Mouse (Mus musculus) intestine, embryonic 14.5 days (tissue): ENCODE data around the gene Zfp652. TPM values are rescaled to one million over a fixed set of nuclear protein-coding genes. Genes with fewer than 3 reads are reported as not detected.

Source experiments
- ATAC-seq: fragments of 200-750 bp; cut with Nextera tagmentation; replicated peaks from 2 replicates; pipeline ENCODE4 v1.8.0; 2017; ENCODE audit warnings: low read depth, moderate number of reproducible peaks, moderate TSS enrichment, moderate library complexity; ENCODE audit not compliant: low FRiP score, low TSS enrichment
- DNase-seq: peaks from one replicate; pipeline ENCODE4 v3.0.0-alpha.2; 2018; ENCODE audit warnings: low spot score
- H3K27ac ChIP-seq: fragments of 300-500 bp; sonication (generic); 2 replicates; pipeline ENCODE4 v1.5.1; 2014; ENCODE audit warnings: low read depth, mild to moderate bottlenecking, control low read depth
- H3K27me3 ChIP-seq: fragments of 300-500 bp; sonication (generic); replicated peaks from 2 replicates; pipeline ENCODE4 v1.6.1; 2014; ENCODE audit warnings: low read length, control low read depth; ENCODE audit not compliant: control insufficient read depth, insufficient read depth
- H3K36me3 ChIP-seq: fragments of 300-500 bp; sonication (generic); 2 replicates; pipeline ENCODE4 v1.6.1; 2014; ENCODE audit warnings: low read length, control low read depth; ENCODE audit not compliant: control insufficient read depth, insufficient read depth
- H3K4me1 ChIP-seq: fragments of 300-500 bp; sonication (generic); replicated peaks from 2 replicates; pipeline ENCODE4 v1.6.1; 2014; ENCODE audit warnings: low read length, control low read depth, mixed read lengths; ENCODE audit not compliant: control insufficient read depth, insufficient read depth
- H3K4me2 ChIP-seq: fragments of 300-500 bp; sonication (generic); 2 replicates; pipeline ENCODE4 v1.6.1; 2014; ENCODE audit warnings: low read length
- H3K4me3 ChIP-seq: fragments of 300-500 bp; sonication (generic); 2 replicates; pipeline ENCODE4 v1.5.1; 2014; ENCODE audit warnings: low read depth, low read length, control low read depth, mixed read lengths
- H3K9ac ChIP-seq: fragments of 300-500 bp; sonication (generic); 2 replicates; pipeline ENCODE4 v1.6.1; 2014; ENCODE audit warnings: mild to moderate bottlenecking, low read length
- H3K9me3 ChIP-seq: fragments of 300-500 bp; sonication (generic); 2 replicates; pipeline ENCODE4 v1.6.1; 2016; ENCODE audit warnings: low read length, control low read depth; ENCODE audit not compliant: control insufficient read depth
- WGBS: fragments of 180-500 bp; shearing (Covaris S2); extraction: QIAGEN DNeasy Blood & Tissue Kit; methylation state at CpG from one replicate; pipeline ENCODE4 v1.1.7; 2014; 5-methylcytosine and 5-hydroxymethylcytosine counted together
- polyA plus RNA-seq: library from polyadenylated mRNA; unstranded; fragments of >200 nt; fragmentation: Nextera tagmentation; extraction: Ambion mirVana; gene quantifications from 2 replicates; pipeline ENCODE4 v1.2.1, GENCODE M21; 2014

The Zfp652 gene
- polyA plus RNA-seq, 1 experiment from 2014 or later = 9.9 TPM

DNA sequence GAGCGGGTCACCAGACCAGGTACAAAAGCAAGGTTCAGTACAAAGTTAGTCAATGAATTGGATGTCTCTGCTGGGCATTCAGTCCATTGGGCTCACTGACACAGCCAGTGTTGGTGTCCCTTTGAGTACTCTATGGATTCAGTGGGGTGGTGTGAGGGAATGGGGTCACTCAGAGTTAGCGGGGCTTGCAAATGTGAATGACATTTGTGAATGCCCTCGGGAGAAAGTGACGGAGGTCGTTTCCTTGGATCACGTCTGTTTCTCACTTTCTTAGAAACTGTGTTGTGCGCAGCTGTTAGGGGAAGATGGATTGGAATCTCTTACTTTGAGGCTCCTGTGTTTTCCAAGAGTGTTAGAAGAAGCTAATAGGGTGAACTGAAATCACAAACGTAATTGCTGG lies 52.3 kb downstream of the Zfp652 start:
- ATAC-seq (no peak), DNase-seq (no peak)
- no peak overlapping the region for H3K4me2 ChIP-seq
- H3K9me3 ChIP-seq = no peaks in the 10 kb centered on the region
- H3K27ac ChIP-seq = no peak overlapping the region
- no peaks in the 10 kb centered on the region for H3K4me1 ChIP-seq
- 80% methylated on average over 8 of the region's 8 CpGs for WGBS
- no peak overlapping the region for H3K9ac ChIP-seq
- H3K27me3 ChIP-seq = no peaks in the 10 kb centered on the region
- H3K36me3 ChIP-seq = peaks cover 47% of the 10 kb centered on the region
- H3K4me3 ChIP-seq = no peak overlapping the region

GRCm38 (mm10) chr11:95765334-95765733 lies 52.9 kb downstream of the Zfp652 start:
- ATAC-seq (no peak), DNase-seq (no peak)
- H3K9ac ChIP-seq = no peak overlapping the region
- H3K27me3 ChIP-seq = no peaks in the 10 kb centered on the region
- no peak overlapping the region for H3K27ac ChIP-seq
- no peaks in the 10 kb centered on the region for H3K9me3 ChIP-seq
- no peaks in the 10 kb centered on the region for H3K4me1 ChIP-seq
- H3K4me2 ChIP-seq = no peak overlapping the region
- WGBS = 75% methylated on average over 10 of the region's 10 CpGs
- H3K36me3 ChIP-seq = peaks cover 47% of the 10 kb centered on the region
- H3K4me3 ChIP-seq = no peak overlapping the region

- H3K4me2 ChIP-seq = no peak overlapping the region
- no peak overlapping the region for H3K9ac ChIP-seq
- DNase-seq (no peak), ATAC-seq (no peak)
- peaks cover 42% of the 10 kb centered on the region for H3K36me3 ChIP-seq
- WGBS = 81% methylated on average over 6 of the region's 6 CpGs
- H3K27me3 ChIP-seq = no peaks in the 10 kb centered on the region
- H3K9me3 ChIP-seq = no peaks in the 10 kb centered on the region
- H3K27ac ChIP-seq = no peak overlapping the region
- H3K4me1 ChIP-seq = no peaks in the 10 kb centered on the region
- H3K4me3 ChIP-seq = no peak overlapping the region
Measured at GRCm38 (mm10) chr11:95768244-95768643, 55.8 kb downstream of the Zfp652 start.

GRCm38 (mm10) chr11:95769208-95769607 lies 56.7 kb downstream of the Zfp652 start:
- Histone ChIP-seq H3K9me3 (no peaks in the 10 kb centered on the region), H3K27ac (no peak overlapping the region), H3K4me1 (no peaks in the 10 kb centered on the region), H3K36me3 (peaks cover 33% of the 10 kb centered on the region), H3K4me2 (no peak overlapping the region), H3K4me3 (no peak overlapping the region), H3K9ac (no peak overlapping the region), H3K27me3 (no peaks in the 10 kb centered on the region)
- WGBS = 90% methylated on average over 10 of the region's 10 CpGs
- DNase-seq (no peak), ATAC-seq (no peak)

DNA sequence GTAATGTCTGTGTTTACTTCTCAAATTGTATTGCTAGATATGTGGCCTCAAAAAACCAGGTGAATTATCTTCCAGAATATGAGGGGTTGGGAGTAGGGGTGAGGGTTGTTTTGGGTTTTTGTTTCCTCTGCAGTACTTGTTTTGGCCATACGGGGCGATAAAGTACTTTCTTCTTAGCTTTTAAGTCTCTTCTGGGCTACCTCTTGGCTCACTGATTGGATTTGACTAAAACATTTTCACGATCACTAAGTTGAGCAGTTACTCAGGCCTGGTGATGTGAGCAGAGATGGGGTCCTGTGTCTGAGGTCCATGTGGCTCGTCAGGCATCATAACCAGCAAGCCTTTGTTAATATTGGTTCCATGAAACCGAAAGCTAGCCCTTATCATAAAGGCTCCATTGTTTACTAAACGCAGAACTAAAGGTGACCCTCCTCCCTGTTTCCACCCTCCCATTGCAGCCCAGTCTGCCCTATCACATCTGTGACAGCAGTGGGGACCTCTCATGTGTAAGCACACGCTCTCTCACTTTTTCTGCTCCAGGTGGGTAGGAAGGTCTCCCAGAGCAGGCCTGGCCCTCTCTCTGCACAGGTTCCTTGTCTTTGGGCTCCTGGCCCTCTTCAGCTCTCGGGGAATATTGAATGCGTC lies 58.4 kb downstream of the Zfp652 start:
- Histone ChIP-seq H3K9ac (no peak overlapping the region), H3K4me3 (no peak overlapping the region), H3K4me1 (no peaks in the 10 kb centered on the region), H3K9me3 (no peaks in the 10 kb centered on the region), H3K27ac (no peak overlapping the region), H3K4me2 (no peak overlapping the region), H3K27me3 (no peaks in the 10 kb centered on the region), H3K36me3 (peaks cover 29% of the 10 kb centered on the region)
- WGBS = 62% methylated on average over 9 of the region's 9 CpGs
- peak; percentile 56; the same call in 1 of the 2 replicates for ATAC-seq
- peak; percentile 57 for DNase-seq

DNA sequence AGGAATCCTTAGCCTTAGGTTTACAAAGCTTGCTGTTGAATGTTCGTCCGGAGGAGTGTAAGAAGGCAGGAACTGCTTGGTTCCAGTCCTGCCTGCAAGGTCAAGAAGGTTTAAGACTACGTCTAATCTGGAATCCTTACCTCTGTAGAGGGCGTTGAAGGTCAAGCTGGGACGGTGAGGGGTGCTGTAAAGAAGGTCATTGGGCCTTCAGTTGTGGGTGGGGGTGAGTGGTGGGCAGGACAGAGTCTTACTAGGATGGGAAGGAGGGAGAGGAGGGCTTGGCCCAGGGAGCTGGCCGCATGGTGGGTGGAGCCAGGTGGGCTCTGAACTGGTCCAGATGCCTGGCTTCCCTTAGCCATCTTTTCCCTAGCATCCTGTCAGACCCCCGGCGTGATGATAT lies 59.2 kb downstream of the Zfp652 start:
- no peak overlapping the region for H3K4me3 ChIP-seq
- H3K36me3 ChIP-seq = peaks cover 30% of the 10 kb centered on the region
- no peak overlapping the region for H3K9ac ChIP-seq
- H3K4me1 ChIP-seq = no peaks in the 10 kb centered on the region
- DNase-seq (no peak), ATAC-seq (no peak)
- WGBS = 85% methylated on average over 8 of the region's 8 CpGs
- no peak overlapping the region for H3K27ac ChIP-seq
- H3K9me3 ChIP-seq = no peaks in the 10 kb centered on the region
- no peaks in the 10 kb centered on the region for H3K27me3 ChIP-seq
- H3K4me2 ChIP-seq = no peak overlapping the region

GRCm38 (mm10) chr11:95773264-95773663 lies 60.8 kb downstream of the Zfp652 start:
- DNase-seq = no peak
- ATAC-seq = no peak
- Histone ChIP-seq H3K4me1 (no peaks in the 10 kb centered on the region), H3K4me2 (no peak overlapping the region), H3K9ac (no peak overlapping the region), H3K27ac (no peak overlapping the region), H3K4me3 (no peak overlapping the region), H3K36me3 (peaks cover 24% of the 10 kb centered on the region), H3K27me3 (no peaks in the 10 kb centered on the region), H3K9me3 (no peaks in the 10 kb centered on the region)
- 84% methylated on average over 3 of the region's 3 CpGs for whole genome bisulfite sequencing

DNA sequence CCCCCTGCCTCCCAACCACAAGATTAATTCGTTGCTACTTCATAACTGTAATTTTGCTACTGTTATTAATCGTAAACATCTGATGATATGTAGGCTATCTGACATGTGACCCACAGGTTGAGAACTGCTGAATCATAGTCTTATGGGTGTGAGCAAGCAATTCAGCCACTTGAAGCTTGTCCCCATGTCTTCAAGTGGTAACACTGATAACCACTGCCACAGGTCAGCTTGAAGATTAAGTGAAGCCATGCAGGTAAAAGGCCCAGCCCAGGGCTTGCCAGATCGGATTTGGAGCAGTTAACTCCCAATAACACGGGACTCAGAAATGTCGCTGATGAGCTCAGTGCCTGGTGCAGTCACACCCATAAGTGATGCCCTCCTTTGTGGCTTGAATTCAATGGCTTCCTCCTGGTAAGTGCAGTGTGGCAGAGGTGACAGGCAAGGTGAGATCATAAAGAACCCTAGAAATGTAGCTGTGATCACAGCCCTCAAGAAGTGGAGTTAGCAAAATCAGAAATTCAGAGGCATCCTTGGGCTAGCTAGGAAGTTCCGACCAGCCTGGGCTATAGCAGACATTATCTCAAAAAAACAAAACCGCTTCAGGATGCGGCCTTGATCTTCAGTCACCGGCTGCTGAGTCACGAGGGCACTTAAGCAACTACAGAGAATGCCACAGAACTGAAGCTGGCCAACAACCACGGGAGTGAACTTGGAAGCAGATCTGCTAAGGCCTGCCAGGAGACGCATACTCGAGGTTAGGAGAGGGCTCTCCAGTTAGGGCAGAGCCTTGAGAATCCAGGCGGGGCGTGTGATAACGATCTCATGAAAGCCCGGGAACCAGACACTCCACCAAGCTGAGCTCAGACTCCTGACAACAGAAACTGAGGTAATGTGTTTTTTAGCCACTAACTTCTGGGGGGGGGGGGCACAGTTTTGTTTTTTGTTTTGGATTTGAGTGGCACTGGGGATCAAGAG lies 65.1 kb downstream of the Zfp652 start:
- Histone ChIP-seq H3K9me3 (no peaks in the 10 kb centered on the region), H3K27me3 (no peaks in the 10 kb centered on the region), H3K9ac (no peak overlapping the region), H3K27ac (no peak overlapping the region), H3K4me3 (no peak overlapping the region), H3K4me1 (no peaks in the 10 kb centered on the region), H3K36me3 (peaks cover 7% of the 10 kb centered on the region; the same call in 1 of the 2 replicates), H3K4me2 (no peak overlapping the region)
- ATAC-seq (no peak), DNase-seq (no peak)
- 67% methylated on average over 17 of the region's 17 CpGs for WGBS
